Mouse (Mus musculus) hindbrain, embryonic 15.5 days (tissue): ENCODE data around the gene Rnf38. TPM values are rescaled to one million over a fixed set of nuclear protein-coding genes. Genes with fewer than 3 reads are reported as not detected.

Experiments used
- ATAC-seq: fragments of 200-750 bp; cut with Nextera tagmentation; 2 replicates; pipeline ENCODE4 v1.8.0; 2017; ENCODE audit warnings: low read depth, moderate number of reproducible peaks, moderate TSS enrichment; ENCODE audit not compliant: low FRiP score
- H3K27ac ChIP-seq: fragments of 300-500 bp; sonication (generic); replicated peaks from 2 replicates; pipeline ENCODE4 v1.5.1; 2015; ENCODE audit warnings: mild to moderate bottlenecking, inconsistent platforms
- H3K27me3 ChIP-seq: fragments of 300-500 bp; sonication (generic); 2 replicates; pipeline ENCODE4 v1.6.1; 2015; ENCODE audit warnings: control low read depth, inconsistent platforms
- H3K36me3 ChIP-seq: fragments of 300-500 bp; sonication (generic); 2 replicates; pipeline ENCODE4 v1.6.1; 2015; ENCODE audit warnings: control low read depth, inconsistent platforms
- H3K4me1 ChIP-seq: fragments of 300-500 bp; sonication (generic); replicated peaks from 2 replicates; pipeline ENCODE4 v1.6.1; 2015; ENCODE audit warnings: control low read depth, inconsistent platforms
- H3K4me2 ChIP-seq: fragments of 300-500 bp; sonication (generic); 2 replicates; pipeline ENCODE4 v1.6.1; 2015; ENCODE audit warnings: moderate library complexity, mild to moderate bottlenecking, inconsistent platforms
- H3K4me3 ChIP-seq: fragments of 300-500 bp; sonication (generic); 2 replicates; pipeline ENCODE4 v1.5.1; 2015; ENCODE audit warnings: mild to moderate bottlenecking, inconsistent platforms
- H3K9ac ChIP-seq: fragments of 300-500 bp; sonication (generic); 2 replicates; pipeline ENCODE4 v1.6.1; 2015; ENCODE audit warnings: inconsistent platforms
- H3K9me3 ChIP-seq: fragments of 300-500 bp; sonication (generic); 2 replicates; pipeline ENCODE4 v1.6.1; 2016; ENCODE audit warnings: control low read depth, inconsistent platforms
- WGBS: fragments of 180-500 bp; shearing (Covaris S2); methylation state at CpG from one replicate; pipeline ENCODE4 v1.1.7; 2015; 5-methylcytosine and 5-hydroxymethylcytosine counted together
- polyA plus RNA-seq: library from polyadenylated mRNA; unstranded; fragments of >200 nt; fragmentation: Nextera tagmentation; extraction: Ambion mirVana; gene quantifications from 2 replicates; pipeline ENCODE4 v1.2.1, GENCODE M21; 2015

Gene Rnf38
- polyA plus RNA-seq, 1 experiment from 2014 or later: 30.5 TPM

DNA sequence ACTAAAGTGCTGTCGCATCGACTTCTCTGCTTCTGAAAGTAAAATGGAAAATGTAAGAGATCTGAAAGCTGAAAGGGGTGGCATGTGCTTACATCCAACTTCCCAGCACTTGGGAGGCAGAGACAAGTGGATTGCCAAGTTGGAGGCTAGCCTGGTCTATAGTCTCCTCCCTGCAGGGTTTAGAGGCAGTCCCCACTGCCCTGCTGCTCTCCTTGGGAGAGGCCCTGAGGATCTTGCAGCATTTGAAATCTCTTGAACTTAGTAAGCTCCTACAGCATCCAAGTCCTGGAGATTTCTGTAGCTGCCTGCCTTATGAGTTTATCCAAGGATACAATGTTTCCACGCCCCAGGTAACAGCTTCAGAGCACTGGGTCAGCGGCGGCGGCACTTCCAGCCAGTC lies 125.3 kb downstream of the Rnf38 start:
- no peak overlapping the region for H3K4me3 ChIP-seq
- 94% methylated on average over 6 of the region's 6 CpGs for WGBS
- H3K36me3 ChIP-seq: no peaks in the 10 kb centered on the region
- H3K4me2 ChIP-seq: no peak overlapping the region
- H3K27me3 ChIP-seq: no peaks in the 10 kb centered on the region
- ATAC-seq: no peak
- no peak overlapping the region for H3K9ac ChIP-seq
- peaks cover 1% of the 10 kb centered on the region for H3K4me1 ChIP-seq
- no peak overlapping the region for H3K27ac ChIP-seq
- H3K9me3 ChIP-seq: no peaks in the 10 kb centered on the region

DNA sequence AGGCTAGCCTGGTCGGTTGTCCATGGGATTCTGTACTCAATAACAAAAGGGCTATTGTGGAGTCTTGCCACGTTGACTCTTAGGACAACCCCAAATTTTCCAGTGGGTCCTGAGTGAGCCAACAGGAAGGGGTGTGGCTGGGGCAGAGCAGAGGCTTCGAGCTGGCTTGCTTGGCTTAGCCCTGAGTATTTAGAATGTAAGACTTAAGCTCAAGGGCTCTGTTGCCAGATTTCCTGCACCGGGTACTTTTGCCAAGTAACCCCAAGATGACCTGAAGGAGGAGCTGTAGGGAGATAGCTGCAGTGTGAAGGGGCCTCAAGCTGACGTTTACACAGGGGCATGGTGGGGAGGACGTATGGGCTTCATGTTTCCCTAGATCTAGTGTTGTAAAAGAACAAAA lies 126.2 kb downstream of the Rnf38 start:
- no peak overlapping the region for H3K27ac ChIP-seq
- H3K9ac ChIP-seq: no peak overlapping the region
- no peaks in the 10 kb centered on the region for H3K4me1 ChIP-seq
- no peak overlapping the region for H3K4me3 ChIP-seq
- H3K4me2 ChIP-seq: no peak overlapping the region
- H3K27me3 ChIP-seq: no peaks in the 10 kb centered on the region
- no peaks in the 10 kb centered on the region for H3K9me3 ChIP-seq
- WGBS: 52% methylated on average over 6 of the region's 6 CpGs
- H3K36me3 ChIP-seq: no peaks in the 10 kb centered on the region
- ATAC-seq: no peak

DNA sequence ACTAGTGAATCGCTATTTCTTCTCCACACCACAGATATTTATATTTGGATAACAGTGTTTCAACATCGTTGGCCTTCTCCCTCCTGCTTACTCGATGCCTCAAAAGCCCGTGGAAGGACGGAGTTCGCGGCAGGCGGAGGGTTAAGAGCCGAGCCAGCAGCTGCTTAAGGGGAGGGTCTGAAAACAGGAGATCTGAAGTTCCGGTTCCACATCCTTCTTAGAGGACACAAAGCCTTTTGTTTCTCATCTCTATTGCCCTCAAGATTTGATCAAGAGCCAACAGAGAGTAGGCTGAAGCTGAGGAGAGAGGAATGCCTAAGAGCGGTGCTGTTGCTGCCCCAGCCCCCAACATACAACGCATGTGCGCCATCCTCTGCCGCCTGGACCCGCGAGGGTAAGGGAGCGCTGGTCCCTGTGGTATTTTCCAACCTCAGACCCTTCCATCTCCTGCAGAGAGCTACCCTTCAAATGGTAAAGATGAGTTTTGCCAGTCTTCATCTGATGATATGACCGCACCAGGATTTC lies 127.2 kb downstream of the Rnf38 start:
- no peaks in the 10 kb centered on the region for H3K9me3 ChIP-seq
- peak; percentile 57; the same call in 1 of the 2 replicates for ATAC-seq
- no peaks in the 10 kb centered on the region for H3K4me1 ChIP-seq
- 24% methylated on average over 18 of the region's 18 CpGs for WGBS
- no peak overlapping the region for H3K9ac ChIP-seq
- no peaks in the 10 kb centered on the region for H3K27me3 ChIP-seq
- H3K4me2 ChIP-seq: peak overlapping the region; percentile 46
- no peaks in the 10 kb centered on the region for H3K36me3 ChIP-seq
- H3K27ac ChIP-seq: no peak overlapping the region
- peak overlapping the region; percentile 25 for H3K4me3 ChIP-seq

DNA sequence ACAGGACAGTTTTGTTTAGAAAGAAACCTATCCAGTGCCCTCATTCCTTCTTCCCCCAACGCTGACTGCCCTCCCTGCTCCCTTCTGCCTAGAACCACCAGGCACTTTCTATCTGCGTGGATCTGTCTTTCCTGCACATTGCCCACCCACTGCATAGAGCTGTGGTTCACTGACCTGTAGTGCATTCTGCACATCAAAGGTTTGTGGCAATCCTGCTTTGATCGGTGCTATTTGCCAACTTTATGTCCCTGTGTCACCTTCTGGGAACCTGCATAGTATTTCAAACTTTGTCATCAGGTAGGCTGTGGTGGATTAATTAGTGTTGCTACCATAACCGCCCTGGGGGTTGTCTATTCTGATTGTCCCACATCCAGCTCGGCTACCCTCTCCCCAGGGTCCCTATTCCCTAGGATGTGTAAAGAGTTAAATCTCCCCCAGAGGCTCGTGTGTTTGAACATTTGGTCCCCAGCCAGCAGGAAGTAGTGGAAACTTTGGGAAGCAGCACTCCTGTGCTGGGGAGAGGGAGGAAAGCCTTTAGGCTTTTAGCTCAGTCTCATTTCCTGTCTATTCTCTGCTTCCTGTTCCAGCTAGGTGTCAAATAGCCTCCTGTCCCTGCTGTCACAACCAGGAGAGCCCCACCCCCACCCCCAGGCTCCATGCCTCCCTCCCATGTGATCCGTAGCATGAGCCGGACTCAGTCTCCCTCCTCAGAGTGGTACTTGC lies 129.2 kb downstream of the Rnf38 start:
- Histone ChIP-seq H3K27me3 (no peaks in the 10 kb centered on the region), H3K4me2 (no peak overlapping the region), H3K27ac (no peak overlapping the region), H3K9ac (no peak overlapping the region), H3K36me3 (no peaks in the 10 kb centered on the region), H3K4me3 (no peak overlapping the region), H3K4me1 (no peaks in the 10 kb centered on the region), H3K9me3 (no peaks in the 10 kb centered on the region)
- 49% methylated on average over 8 of the region's 8 CpGs for WGBS
- ATAC-seq: no peak

DNA sequence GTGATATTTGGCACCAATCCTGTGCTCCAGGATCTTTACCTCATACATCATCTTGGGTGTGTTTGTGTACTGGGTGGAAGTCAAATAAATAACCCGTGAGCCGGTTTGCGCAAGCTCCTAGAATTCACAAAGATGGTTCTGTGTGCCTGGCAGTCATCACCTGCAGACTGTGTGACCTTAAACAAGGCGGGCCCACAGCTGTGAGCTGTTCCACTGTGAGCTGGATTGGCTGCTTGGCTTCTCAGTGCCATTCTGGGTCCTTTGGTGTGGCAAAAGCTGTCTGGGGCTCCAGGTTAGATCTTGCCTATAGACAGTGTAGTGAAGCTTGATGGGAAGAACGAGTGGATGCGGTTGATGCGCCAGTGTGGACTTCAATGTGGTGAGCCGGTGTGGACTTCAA lies 130.0 kb downstream of the Rnf38 start:
- 84% methylated on average over 8 of the region's 8 CpGs for WGBS
- Histone ChIP-seq H3K27ac (no peak overlapping the region), H3K36me3 (no peaks in the 10 kb centered on the region), H3K9me3 (no peaks in the 10 kb centered on the region), H3K27me3 (no peaks in the 10 kb centered on the region), H3K4me1 (no peaks in the 10 kb centered on the region), H3K4me3 (no peak overlapping the region), H3K4me2 (no peak overlapping the region), H3K9ac (no peak overlapping the region)
- ATAC-seq: no peak

DNA sequence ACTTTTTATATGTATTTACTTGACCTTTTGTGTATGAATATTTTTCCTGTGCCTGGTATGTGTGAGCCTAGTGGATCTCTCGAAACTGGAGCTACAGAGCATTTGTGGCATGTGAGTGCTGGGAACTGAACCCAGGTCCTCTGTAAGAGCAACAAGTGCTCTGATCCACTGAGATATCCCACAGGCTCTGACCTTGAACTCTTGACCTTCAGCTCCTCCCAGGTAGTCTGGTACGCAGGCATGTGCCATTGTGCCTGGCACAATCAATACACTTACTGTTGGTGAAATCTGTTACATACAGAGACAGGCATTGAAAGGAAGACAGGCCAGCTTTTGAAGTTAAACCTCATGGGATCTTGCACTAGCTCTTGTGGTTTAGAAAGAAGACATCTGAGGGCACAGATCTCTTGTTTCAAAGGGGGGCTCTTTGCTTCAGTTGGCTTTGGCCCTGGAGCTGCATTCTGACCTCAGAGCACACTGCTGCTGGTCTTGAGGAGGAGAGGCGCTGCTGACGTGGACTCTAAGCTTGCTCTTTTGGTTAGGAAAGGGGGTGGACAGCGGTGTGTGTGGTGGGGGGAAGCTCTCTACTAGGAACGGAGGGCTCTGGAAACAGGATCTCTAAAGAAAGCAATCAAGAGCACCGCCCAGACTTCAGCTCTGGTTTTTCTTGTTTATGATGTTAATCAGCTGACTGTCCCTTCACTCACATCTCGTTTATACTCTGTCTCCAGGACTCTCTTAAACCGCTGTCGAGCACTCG lies 135.8 kb downstream of the Rnf38 start:
- no peaks in the 10 kb centered on the region for H3K27me3 ChIP-seq
- H3K4me2 ChIP-seq: no peak overlapping the region
- H3K4me3 ChIP-seq: no peak overlapping the region
- no peak for ATAC-seq
- H3K9me3 ChIP-seq: no peaks in the 10 kb centered on the region
- H3K4me1 ChIP-seq: no peaks in the 10 kb centered on the region
- H3K27ac ChIP-seq: no peak overlapping the region
- 64% methylated on average over 11 of the region's 11 CpGs for WGBS
- no peaks in the 10 kb centered on the region for H3K36me3 ChIP-seq
- H3K9ac ChIP-seq: no peak overlapping the region

DNA sequence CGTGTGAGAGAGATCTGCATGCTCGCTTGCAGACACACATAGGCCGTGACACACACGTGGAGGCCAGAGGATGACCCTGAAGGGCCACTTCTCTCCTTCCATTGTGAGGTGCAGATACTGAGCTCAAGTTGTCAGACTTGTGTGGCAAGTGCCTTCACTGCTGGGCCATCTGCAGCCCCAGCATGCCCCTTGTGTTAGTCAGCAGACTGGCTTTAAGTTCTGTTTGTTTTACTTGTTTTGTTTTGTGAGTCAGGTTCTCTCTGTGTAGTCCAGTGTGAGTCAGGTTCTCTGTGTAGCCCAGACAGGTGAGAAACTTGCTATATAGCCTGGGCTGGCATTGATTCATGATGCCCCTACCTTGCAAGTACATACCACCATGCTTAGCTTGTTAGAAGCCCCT lies 139.1 kb downstream of the Rnf38 start:
- Histone ChIP-seq H3K9ac (no peak overlapping the region), H3K4me3 (no peak overlapping the region), H3K36me3 (no peaks in the 10 kb centered on the region), H3K9me3 (no peaks in the 10 kb centered on the region), H3K27ac (no peak overlapping the region), H3K4me1 (no peaks in the 10 kb centered on the region), H3K27me3 (no peaks in the 10 kb centered on the region), H3K4me2 (no peak overlapping the region)
- WGBS: 87% methylated on average over 4 of the region's 4 CpGs
- ATAC-seq: no peak

DNA sequence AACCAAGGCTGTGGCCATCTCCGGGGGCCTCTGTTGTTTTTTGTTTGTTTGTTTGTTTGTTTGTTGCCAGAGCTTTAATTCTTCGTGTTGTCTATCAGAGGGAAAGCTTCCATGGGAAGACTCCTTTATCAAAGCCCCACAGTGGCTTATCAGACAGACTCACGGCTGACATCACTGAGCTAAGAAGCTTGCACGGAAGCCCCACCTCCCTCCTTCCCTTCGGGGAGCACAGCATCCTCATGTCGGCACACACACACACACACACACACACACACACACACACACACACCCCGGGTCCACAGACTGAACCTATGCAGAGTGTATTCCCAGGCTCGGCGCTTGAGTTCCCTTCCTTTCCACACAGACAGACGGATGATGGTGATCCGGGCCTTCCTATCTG lies 141.2 kb downstream of the Rnf38 start:
- H3K4me2 ChIP-seq: no peak overlapping the region
- H3K36me3 ChIP-seq: no peaks in the 10 kb centered on the region
- no peak overlapping the region for H3K9ac ChIP-seq
- H3K4me1 ChIP-seq: no peaks in the 10 kb centered on the region
- H3K27me3 ChIP-seq: no peaks in the 10 kb centered on the region
- no peak overlapping the region for H3K4me3 ChIP-seq
- WGBS: 84% methylated on average over 10 of the region's 11 CpGs
- no peaks in the 10 kb centered on the region for H3K9me3 ChIP-seq
- no peak for ATAC-seq
- no peak overlapping the region for H3K27ac ChIP-seq

DNA sequence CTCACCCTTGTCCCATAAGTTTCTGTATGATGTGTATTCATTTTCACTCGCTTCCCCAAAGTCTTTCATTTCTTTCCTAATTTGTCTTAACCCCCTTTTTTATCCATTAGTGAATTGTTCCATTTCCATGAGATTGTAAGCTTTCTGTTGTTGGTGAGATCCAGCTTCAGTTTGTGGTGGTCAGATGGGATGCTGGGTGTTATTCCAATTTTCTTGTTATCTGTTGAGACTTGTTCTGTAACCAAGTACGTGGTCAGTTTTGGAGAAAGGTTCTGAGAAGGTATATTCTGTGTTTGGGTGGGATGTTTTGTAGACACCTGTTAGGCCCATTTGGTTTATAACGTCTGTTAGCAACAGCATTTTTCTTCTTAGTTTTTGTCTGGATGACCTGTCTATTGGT lies 148.0 kb downstream of the Rnf38 start:
- Histone ChIP-seq H3K4me1 (no peaks in the 10 kb centered on the region), H3K36me3 (no peaks in the 10 kb centered on the region), H3K4me3 (no peak overlapping the region), H3K27ac (no peak overlapping the region), H3K27me3 (no peaks in the 10 kb centered on the region), H3K9me3 (no peaks in the 10 kb centered on the region), H3K4me2 (no peak overlapping the region), H3K9ac (no peak overlapping the region)
- 95% methylated on average over 3 of the region's 3 CpGs for WGBS
- no peak for ATAC-seq

DNA sequence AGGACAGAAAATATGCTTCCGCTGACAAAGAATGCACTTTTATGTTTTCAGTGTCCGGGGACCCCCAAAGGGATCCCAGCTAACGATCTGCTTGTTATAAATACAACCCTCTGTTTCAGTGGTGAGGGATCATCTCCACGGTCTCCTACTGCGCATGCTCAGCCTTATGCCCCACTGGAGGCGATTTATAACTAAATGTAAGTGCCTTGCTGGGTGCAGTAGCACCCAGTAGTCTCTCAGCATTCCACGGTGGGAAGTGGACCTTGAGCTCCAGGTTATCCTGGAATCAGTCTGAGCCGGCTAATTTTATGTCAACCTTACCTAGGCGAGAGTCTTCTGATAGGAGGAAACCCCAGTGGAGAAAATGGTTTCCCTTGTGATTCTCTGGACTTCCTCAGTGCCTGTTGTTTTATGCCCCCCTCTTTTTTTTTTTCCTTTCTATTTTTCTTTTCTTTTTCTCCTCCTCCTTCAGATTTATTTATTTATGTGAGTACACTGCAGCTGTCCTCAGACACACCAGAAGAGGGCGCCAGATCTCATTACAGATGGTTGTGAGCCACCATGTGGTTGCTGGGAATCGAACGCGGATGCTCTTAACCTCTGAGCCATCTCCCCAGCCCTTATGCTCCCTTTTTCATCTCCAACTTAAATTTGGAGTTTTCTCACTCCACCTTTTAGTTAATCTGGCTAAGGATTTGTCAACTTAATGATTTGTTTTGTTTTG lies 148.8 kb downstream of the Rnf38 start:
- 82% methylated on average over 13 of the region's 13 CpGs for WGBS
- no peak overlapping the region for H3K4me3 ChIP-seq
- no peak overlapping the region for H3K4me2 ChIP-seq
- H3K27ac ChIP-seq: no peak overlapping the region
- H3K9ac ChIP-seq: no peak overlapping the region
- no peak for ATAC-seq
- no peaks in the 10 kb centered on the region for H3K36me3 ChIP-seq
- no peaks in the 10 kb centered on the region for H3K9me3 ChIP-seq
- no peaks in the 10 kb centered on the region for H3K4me1 ChIP-seq
- no peaks in the 10 kb centered on the region for H3K27me3 ChIP-seq

DNA sequence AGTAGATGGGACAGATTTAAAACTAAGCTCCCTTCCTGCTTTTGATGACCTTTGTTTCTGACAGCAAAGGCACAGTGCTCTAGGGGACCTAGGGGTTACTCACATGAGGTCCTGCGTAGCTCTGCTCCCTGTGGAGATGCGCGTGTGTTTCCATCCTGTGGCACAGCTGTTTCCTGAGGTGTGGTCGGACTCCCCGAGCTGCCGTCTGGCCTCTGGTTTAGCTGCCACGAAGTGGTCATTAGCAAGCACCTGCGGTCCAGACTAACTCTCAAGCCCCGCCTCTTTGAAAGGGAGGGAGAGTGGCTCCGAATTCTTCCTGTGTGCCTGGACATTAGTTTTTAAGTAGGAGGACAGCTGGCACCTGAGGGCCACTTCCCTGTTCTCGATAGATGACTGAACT lies 149.6 kb downstream of the Rnf38 start, which contains the start of gene Gne:
Gene Gne, minus strand, starts transcription at position 233 of the 400 bp plus-strand sequence.
- Histone ChIP-seq H3K4me2 (no peak within 1 kb of the TSS), H3K4me1 (no peaks in the 10 kb centered on the region), H3K27me3 (no peaks in the 10 kb centered on the region), H3K4me3 (no peak within 1 kb of the TSS), H3K9ac (no peak within 1 kb of the TSS), H3K27ac (no peak within 1 kb of the TSS), H3K9me3 (no peaks in the 10 kb centered on the region), H3K36me3 (no peaks in the 10 kb centered on the region)
- WGBS: 25% methylated on average over 11 of the region's 11 CpGs
- ATAC-seq: no peak

DNA sequence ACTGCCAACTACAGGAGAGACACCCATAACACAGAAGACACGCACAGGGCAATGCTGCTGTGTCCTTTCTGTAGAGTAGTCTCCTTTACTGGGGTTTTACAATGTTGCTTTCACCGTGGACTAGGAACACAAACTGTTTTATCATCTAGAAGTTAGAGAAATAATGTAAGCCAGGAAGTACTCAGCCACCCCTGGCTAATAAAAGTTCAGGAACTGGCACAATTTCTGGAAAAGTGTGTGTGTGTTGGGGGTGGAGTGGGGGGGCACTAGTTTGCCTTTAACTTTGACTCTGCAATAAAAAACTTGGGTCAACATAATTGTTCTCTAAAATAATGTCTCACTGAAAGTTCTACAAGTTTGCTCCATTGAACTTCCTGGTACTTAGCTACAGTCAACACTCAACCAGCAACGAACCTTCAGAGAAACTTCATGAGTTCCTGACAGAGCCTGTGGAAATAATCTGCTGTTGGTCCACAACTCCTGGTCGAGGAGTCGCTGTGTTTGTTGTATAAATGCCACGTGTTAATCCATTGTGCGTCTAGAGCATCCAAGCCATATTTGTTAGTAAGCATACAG lies 155.1 kb downstream of the Rnf38 start:
- Histone ChIP-seq H3K36me3 (no peaks in the 10 kb centered on the region), H3K4me1 (peaks cover 2% of the 10 kb centered on the region), H3K9me3 (no peaks in the 10 kb centered on the region), H3K27ac (no peak overlapping the region), H3K9ac (no peak overlapping the region), H3K4me2 (no peak overlapping the region), H3K27me3 (no peaks in the 10 kb centered on the region), H3K4me3 (no peak overlapping the region)
- 90% methylated on average over 7 of the region's 7 CpGs for WGBS
- ATAC-seq: no peak
